Mouse (Mus musculus) neural tube, embryonic 11.5 days (tissue): ENCODE data around the gene Tsfm. TPM values are rescaled to one million over a fixed set of nuclear protein-coding genes. Genes with fewer than 3 reads are reported as not detected.
"Not testable (repeated sequence)": the region's sequence is repeated elsewhere in the genome, so short reads cannot be mapped to it uniquely, and the experiment has no call there.

Experiments used
- ATAC-seq: fragments of 200-750 bp; cut with Nextera tagmentation; 2 replicates; pipeline ENCODE4 v1.8.0; 2017; ENCODE audit warnings: moderate number of reproducible peaks, mild to moderate bottlenecking, moderate TSS enrichment, moderate library complexity; ENCODE audit not compliant: insufficient read depth, low FRiP score, low TSS enrichment
- DNase-seq: peaks from one replicate; pipeline ENCODE4 v3.0.0-alpha.2; 2015; ENCODE audit warnings: low spot score
- H3K27ac ChIP-seq: fragments of 300-500 bp; sonication (generic); 2 replicates; pipeline ENCODE4 v1.5.1; 2014; ENCODE audit warnings: low read depth, mild to moderate bottlenecking, low read length
- H3K27me3 ChIP-seq: fragments of 300-500 bp; sonication (generic); 2 replicates; pipeline ENCODE4 v1.6.1; 2014; ENCODE audit warnings: mild to moderate bottlenecking, low read length, mixed read lengths; ENCODE audit not compliant: control insufficient read depth, insufficient read depth
- H3K36me3 ChIP-seq: fragments of 300-500 bp; sonication (generic); 2 replicates; pipeline ENCODE4 v1.6.1; 2014; ENCODE audit warnings: mild to moderate bottlenecking, low read length, moderate library complexity, mixed read lengths; ENCODE audit not compliant: control insufficient read depth, insufficient read depth
- H3K4me1 ChIP-seq: fragments of 300-500 bp; sonication (generic); 2 replicates; pipeline ENCODE4 v1.6.1; 2014; ENCODE audit warnings: low read length, mixed read lengths; ENCODE audit not compliant: control insufficient read depth, insufficient read depth
- H3K4me2 ChIP-seq: fragments of 300-500 bp; sonication (generic); 2 replicates; pipeline ENCODE4 v1.6.1; 2014; ENCODE audit warnings: low read depth, mild to moderate bottlenecking, moderate library complexity
- H3K4me3 ChIP-seq: fragments of 300-500 bp; sonication (generic); 2 replicates; pipeline ENCODE4 v1.5.1; 2014; ENCODE audit warnings: low read depth, low read length
- H3K9ac ChIP-seq: fragments of 300-500 bp; sonication (generic); 2 replicates; pipeline ENCODE4 v1.6.1; 2014; ENCODE audit warnings: mild to moderate bottlenecking, low read length
- H3K9me3 ChIP-seq: fragments of 300-500 bp; sonication (generic); 2 replicates; pipeline ENCODE4 v1.6.1; 2016; ENCODE audit warnings: low read length; ENCODE audit not compliant: control insufficient read depth
- WGBS: fragments of 180-500 bp; shearing (Covaris S2); extraction: QIAGEN DNeasy Blood & Tissue Kit; methylation state at CpG from one replicate; pipeline ENCODE4 v1.1.7; 2014; 5-methylcytosine and 5-hydroxymethylcytosine counted together
- polyA plus RNA-seq: library from polyadenylated mRNA; unstranded; fragments of >200 nt; fragmentation: Nextera tagmentation; extraction: Ambion mirVana; gene quantifications from 2 replicates; pipeline ENCODE4 v1.2.1, GENCODE M21; 2014

Gene Tsfm
- polyA plus RNA-seq, 1 experiment from 2014 or later = 75.3 TPM

DNA sequence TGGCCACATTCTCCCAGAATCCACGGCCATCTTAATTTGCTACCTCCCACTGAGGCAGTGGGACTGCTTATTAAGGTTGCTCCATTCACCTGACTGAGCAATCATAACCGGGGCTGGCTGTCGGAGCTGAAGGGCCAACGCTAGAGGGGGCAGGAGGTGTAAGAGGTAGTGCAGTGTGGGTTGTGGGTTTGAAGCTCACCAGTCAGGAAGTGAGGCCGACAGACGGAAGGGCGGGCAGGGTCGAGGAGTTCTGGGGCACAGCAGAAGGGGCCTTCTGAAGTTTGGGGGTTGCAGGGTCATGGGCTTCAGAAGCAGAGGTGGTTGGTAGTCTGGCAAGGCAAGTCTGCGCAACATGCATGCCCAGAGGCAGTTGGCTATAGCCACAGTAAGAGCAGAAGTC, 44.4 kb upstream of the Tsfm start, which contains the start of gene Agap2:
TSS of gene Agap2 (plus strand) at position 205 of the 400 bp plus-strand sequence.
- ATAC-seq (no peak), DNase-seq (no peak)
- Histone ChIP-seq H3K27me3 (peaks cover 25% of the 10 kb centered on the region), H3K4me2 (no peak within 1 kb of the TSS), H3K9ac (no peak within 1 kb of the TSS), H3K4me1 (peaks cover 18% of the 10 kb centered on the region), H3K9me3 (no peaks in the 10 kb centered on the region), H3K27ac (no peak within 1 kb of the TSS), H3K36me3 (no peaks in the 10 kb centered on the region), H3K4me3 (no peak within 1 kb of the TSS)
- 64% methylated on average over 9 of the region's 9 CpGs for WGBS

DNA sequence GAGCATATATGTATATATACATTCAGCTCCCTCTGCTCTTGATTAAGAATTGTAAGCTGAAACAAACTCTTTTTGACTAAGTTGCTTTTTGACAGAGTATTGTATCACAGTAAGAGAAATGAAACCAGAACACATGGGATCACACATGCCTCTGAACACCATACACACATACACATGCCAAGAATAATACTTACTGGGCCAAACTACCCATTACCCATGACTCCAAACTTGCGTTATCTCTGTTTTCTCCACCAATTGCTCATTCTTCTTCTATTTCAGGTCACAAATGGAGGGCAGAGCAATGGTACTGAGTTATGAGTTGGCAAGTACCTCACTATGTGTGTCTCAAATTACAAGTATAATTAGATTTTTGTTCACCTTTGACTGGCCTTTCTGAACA, 43.3 kb upstream of the Tsfm start:
- Histone ChIP-seq H3K4me3 (no peak overlapping the region), H3K27ac (no peak overlapping the region), H3K27me3 (peaks cover 14% of the 10 kb centered on the region), H3K9me3 (no peaks in the 10 kb centered on the region), H3K4me1 (peaks cover 10% of the 10 kb centered on the region), H3K4me2 (no peak overlapping the region), H3K9ac (no peak overlapping the region), H3K36me3 (no peaks in the 10 kb centered on the region)
- WGBS = 90% methylated on average over 1 of the region's 1 CpGs
- no peak for DNase-seq
- no peak for ATAC-seq

DNA sequence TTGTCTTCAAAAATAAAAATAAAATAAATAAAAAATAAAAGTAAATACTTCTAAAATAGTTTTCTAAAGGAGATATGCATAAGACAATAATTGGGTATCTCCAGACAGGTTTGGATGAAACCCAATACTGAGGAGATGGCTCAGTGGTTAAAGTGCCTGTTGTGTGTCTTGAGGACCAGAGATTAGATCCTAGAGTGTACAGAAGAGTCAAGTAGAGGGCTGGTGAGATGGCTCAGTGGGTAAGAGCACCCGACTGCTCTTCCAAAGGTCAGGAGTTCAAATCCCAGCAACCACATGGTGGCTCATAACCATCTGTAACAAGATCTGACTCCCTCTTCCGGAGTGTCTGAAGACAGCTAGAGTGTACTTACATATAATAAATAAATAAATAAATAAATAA, 42.3 kb upstream of the Tsfm start:
- 78% methylated on average over 2 of the region's 2 CpGs for WGBS
- H3K4me2 ChIP-seq, H3K27ac ChIP-seq, H3K9me3 ChIP-seq, DNase-seq, H3K4me3 ChIP-seq, ATAC-seq, H3K36me3 ChIP-seq, H3K27me3 ChIP-seq, H3K9ac ChIP-seq: not testable (repeated sequence)
- peaks cover 18% of the 10 kb centered on the region for H3K4me1 ChIP-seq

DNA sequence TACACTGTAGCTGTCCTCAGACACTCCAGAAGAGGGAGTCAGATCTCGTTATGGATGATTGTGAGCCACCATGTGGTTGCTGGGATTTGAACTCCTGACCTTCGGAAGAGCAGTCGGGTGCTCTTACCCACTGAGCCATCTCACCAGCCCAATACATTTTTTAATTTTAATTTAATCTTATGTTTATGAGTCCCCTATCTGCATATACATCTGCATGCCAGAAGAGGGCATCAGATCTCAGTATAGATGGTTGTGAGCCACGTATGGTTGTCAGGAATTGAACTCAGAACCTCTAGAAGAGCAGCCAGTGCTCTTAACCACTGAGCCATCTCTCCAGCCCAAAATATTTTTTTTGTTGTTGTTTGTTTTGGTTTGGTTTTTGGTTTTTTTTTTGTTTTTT, 41.6 kb upstream of the Tsfm start:
- not testable (repeated sequence) for H3K9me3 ChIP-seq, H3K4me2 ChIP-seq, DNase-seq, ATAC-seq, H3K9ac ChIP-seq, H3K27me3 ChIP-seq, H3K4me3 ChIP-seq, H3K27ac ChIP-seq
- peaks cover 11% of the 10 kb centered on the region for H3K36me3 ChIP-seq
- H3K4me1 ChIP-seq = peaks cover 16% of the 10 kb centered on the region; the same call in 1 of the 2 replicates
- 85% methylated on average over 4 of the region's 4 CpGs for WGBS

DNA sequence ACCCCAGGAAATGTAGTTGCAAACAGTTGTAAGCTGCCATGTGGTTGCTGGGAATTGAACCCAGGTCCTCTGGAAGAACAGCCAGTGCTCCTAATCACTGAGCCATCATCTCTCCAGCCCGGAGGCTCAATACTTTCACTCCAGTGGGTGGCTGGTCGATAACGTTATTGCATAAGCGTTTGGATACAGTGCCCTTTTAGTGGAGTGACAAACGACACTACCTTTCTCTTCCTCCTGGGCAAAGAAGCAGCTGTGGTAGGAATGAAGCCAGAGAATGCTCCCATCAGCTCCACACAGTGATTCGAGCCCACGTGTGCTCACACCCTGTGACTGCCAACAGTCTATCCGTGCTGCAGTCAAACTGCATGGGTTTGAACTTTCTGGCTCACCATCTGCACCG, 40.6 kb upstream of the Tsfm start:
- Histone ChIP-seq H3K4me2 (peak overlapping the region; percentile 88), H3K9me3 (no peaks in the 10 kb centered on the region), H3K27me3 (no peaks in the 10 kb centered on the region), H3K4me3 (peak overlapping the region; percentile 63), H3K4me1 (peaks cover 16% of the 10 kb centered on the region; the same call in 1 of the 2 replicates), H3K36me3 (peaks cover 21% of the 10 kb centered on the region), H3K9ac (no peak overlapping the region; the same call in 1 of the 2 replicates), H3K27ac (no peak overlapping the region)
- 78% methylated on average over 9 of the region's 9 CpGs for WGBS
- DNase-seq = no peak
- ATAC-seq = no peak

DNA sequence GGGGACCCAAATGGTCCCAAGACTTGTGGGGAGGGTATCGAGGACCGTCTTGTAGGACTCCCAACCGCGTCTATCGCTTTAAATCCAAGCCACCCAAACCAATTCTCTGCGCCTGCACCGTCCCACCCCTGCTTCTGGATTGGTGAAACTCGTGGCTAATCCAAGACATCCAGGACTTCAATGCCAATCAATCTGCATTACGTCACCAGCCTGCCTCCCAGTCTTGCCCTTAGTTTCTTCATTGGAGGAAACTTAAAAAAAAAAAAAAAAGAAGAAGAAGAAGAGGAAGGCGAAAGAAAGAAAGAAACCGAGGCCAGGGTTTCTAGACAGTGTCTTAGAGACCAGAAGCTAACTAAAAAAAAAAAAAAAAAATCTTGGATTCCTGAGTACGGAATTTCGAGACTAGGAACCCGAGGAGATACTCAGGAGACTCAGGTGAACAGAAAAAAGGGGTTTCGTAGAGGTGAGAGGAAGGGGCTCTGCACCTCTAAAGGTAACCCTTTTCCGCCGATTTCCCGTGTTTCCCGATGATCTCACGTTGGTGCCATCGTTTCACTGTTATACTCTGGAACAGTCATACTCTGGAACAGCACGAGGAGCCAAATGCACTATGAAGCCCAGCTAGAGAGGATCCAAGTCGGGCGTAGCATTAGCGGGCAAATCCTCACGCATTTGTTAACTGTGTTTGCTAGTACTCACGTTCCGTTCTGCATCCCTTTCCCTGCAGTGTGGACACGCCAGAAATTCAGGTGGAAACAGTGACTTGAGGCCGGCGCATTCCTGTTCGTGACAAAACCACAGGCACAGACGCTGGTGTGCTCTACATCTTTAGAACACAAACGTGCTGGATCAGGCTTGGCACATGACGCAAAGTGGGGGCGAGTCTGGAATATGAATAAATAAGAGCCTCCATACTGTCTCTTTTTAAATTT, 39.8 kb upstream of the Tsfm start, which contains the start of gene Tspan31:
TSS of gene Tspan31 (minus strand) at position 75 of the 932 bp plus-strand sequence.
- 2% methylated on average over 36 of the region's 36 CpGs for WGBS
- Histone ChIP-seq H3K9ac (peak within 1 kb of the TSS; percentile 77), H3K9me3 (no peaks in the 10 kb centered on the region), H3K27me3 (no peaks in the 10 kb centered on the region), H3K4me2 (peak within 1 kb of the TSS; percentile 88), H3K4me3 (peak within 1 kb of the TSS; percentile 63), H3K36me3 (peaks cover 28% of the 10 kb centered on the region), H3K4me1 (peaks cover 16% of the 10 kb centered on the region; the same call in 1 of the 2 replicates), H3K27ac (peak within 1 kb of the TSS; percentile 63)
- ATAC-seq (peak; percentile 86), DNase-seq (peak; percentile 91)

DNA sequence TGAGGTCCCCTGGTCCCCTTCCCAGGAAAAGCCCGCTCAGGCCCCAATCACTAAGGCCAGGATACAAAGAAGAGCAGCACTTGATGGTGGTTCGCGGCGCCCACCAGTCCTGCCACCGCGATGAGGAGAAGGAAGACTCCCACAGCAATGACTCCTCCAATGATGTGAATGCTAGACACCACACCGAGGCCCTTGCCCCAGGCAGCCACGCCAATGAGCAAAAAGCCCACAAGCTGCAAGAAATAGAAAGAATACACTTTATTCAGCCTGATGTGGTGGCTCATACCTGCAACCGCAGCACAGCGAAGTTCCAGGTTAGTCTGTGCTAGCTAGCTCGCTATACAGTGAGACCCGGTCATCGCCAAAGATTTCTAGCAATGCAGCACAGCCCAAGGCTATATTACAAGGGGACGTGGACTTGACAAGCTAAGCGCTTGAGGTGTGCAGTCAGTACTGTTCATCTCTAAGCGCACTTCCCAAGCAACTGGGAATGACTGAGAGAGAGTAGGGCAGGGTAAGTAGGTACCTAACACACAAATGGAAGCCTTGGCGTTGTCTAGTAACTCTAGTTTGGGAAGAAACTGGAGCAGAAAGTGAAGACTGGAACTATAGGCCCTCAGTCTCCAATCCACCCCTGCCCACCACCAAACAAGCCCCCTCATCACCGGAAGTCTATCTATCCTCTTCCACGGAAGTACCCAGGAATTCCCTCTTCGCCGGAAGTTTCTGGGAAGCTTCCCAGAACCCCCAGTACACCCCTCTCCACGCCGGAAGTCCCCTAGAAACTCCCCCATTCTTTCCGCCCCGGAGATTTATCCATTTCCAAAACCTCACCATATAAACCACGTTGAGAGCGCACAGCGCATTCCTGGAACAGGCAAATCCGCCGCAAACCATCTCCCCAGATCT, 38.9 kb upstream of the Tsfm start:
- H3K9ac ChIP-seq = peak overlapping the region; percentile 77
- 9% methylated on average over 30 of the region's 30 CpGs for WGBS
- peak overlapping the region; percentile 88 for H3K4me2 ChIP-seq
- no peaks in the 10 kb centered on the region for H3K9me3 ChIP-seq
- peaks cover 16% of the 10 kb centered on the region; the same call in 1 of the 2 replicates for H3K4me1 ChIP-seq
- DNase-seq (peak; percentile 29), ATAC-seq (peak; percentile 70)
- H3K36me3 ChIP-seq = peaks cover 35% of the 10 kb centered on the region
- H3K4me3 ChIP-seq = peak overlapping the region; percentile 63
- H3K27me3 ChIP-seq = no peaks in the 10 kb centered on the region
- peak overlapping the region; percentile 63 for H3K27ac ChIP-seq

DNA sequence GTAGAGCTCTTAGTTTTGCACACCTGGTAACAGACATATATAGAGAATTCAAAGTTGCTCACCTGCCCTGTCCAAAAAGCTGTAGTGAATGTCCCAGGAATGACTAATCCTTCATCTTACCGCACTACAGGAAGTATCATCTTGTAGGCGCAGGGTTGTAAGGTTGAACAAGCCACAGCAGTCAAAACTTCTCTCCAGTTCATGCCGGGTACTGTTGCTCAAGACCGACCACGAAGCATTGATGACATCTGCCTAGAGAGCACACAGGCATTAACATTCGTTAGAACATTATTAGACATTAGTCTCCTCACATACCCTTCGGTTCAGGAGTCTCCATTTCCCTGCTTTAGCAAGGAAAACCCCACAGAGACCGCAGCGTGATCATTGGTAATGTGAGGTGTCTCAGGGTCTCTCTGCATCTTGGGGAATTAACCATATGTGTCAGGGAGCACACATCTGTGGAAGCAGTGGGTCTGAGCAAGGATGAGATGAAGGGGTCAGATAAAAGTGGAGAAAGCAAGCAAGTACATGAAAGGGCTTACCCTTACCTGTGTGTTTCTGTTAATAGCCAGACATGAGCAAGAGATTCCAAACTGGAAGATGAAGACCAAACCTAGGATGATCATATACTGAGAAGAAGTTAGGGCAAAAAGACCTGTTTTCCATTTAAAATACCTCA, 37.9 kb upstream of the Tsfm start:
- Histone ChIP-seq H3K4me1 (peaks cover 16% of the 10 kb centered on the region; the same call in 1 of the 2 replicates), H3K36me3 (peaks cover 35% of the 10 kb centered on the region), H3K27me3 (no peaks in the 10 kb centered on the region), H3K9me3 (no peaks in the 10 kb centered on the region), H3K9ac (peak overlapping the region; percentile 77; the same call in 1 of the 2 replicates), H3K4me3 (peak overlapping the region; percentile 63), H3K27ac (peak overlapping the region; percentile 63; the same call in 1 of the 2 replicates), H3K4me2 (peak overlapping the region; percentile 88)
- no peak for DNase-seq
- 87% methylated on average over 9 of the region's 9 CpGs for WGBS
- no peak for ATAC-seq
